13 mouse cellular contexts compared by ENCODE assay signal in the genomic region with DNA sequence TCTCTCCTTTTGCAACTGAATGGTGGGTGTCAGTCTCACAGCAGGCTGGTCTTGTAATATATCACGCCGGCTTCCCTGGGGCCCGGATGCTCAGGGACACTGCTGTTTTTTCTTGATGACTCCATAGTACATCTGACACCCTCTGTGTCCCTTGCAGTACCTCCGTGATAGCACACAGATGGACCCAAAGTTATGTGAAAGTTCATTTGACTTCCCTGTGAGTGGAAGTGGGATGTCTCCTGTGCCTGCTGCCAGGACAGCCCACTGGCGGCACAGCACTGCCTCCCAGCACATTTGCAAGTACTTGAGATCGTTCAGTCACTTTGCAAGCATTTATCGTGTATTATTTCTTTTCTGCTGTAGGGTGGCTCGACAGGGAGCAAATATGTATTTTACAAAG.
DNase-seq lines count a peak whose midpoint lies in the region; ATAC-seq and TF ChIP-seq lines count a peak whose summit lies in the region.
"Had no signal": no experiment of that assay in that cellular context is flagged by ENCODE, and none has a peak within 500 bp of the region (broad histone marks: within the 10 kb centered on the region; RNA-seq: fewer than 3 reads in every experiment).

No protein-coding gene starts in this region.

- 0 out of 2 replicates have a peak overlapping the region, but pooled peaks have one; percentile 26 for H3K9ac ChIP-seq in liver, postnatal 0 days (replicated peaks)
- no peak overlapping the region for H3K9ac ChIP-seq in liver, embryonic 12.5 days
- H3K9ac ChIP-seq in embryonic facial prominence, embryonic 13.5 days = peak overlapping the region; percentile 90
- H3K9ac ChIP-seq in neural tube, embryonic 12.5 days = no peak overlapping the region
- H3K9ac ChIP-seq: forebrain, postnatal 0 days had no signal

- no peaks in the 10 kb centered on the region for H3K9me3 ChIP-seq in liver, postnatal 0 days (ENCODE audit: low read length)
- H3K9me3 ChIP-seq in liver, embryonic 12.5 days (replicated peaks) = no peaks in the 10 kb centered on the region
- H3K9me3 ChIP-seq in embryonic facial prominence, embryonic 13.5 days = no peaks in the 10 kb centered on the region
- H3K9me3 ChIP-seq in neural tube, embryonic 12.5 days = no peaks in the 10 kb centered on the region

- no peak overlapping the region for H3K27ac ChIP-seq in liver, postnatal 0 days (ENCODE audit: low read depth)
- no peak overlapping the region for H3K27ac ChIP-seq in liver, embryonic 12.5 days
- H3K27ac ChIP-seq in embryonic facial prominence, embryonic 13.5 days = peak overlapping the region; percentile 95
- H3K27ac ChIP-seq in neural tube, embryonic 12.5 days = no peak overlapping the region

- H3K4me3 ChIP-seq in liver, postnatal 0 days (ENCODE audit: low read depth, low read length) = no peak overlapping the region
- no peak overlapping the region for H3K4me3 ChIP-seq in liver, embryonic 12.5 days
- peak overlapping the region; percentile 64 for H3K4me3 ChIP-seq in embryonic facial prominence, embryonic 13.5 days
- H3K4me3 ChIP-seq in neural tube, embryonic 12.5 days = no peak overlapping the region

- no peak for TF ChIP-seq CTCF in liver, postnatal 0 days (IDR thresholded peaks at IDR 0.05; ENCODE audit: low read depth)

- peak overlapping the region; percentile 30 for H3K4me2 ChIP-seq in liver, postnatal 0 days (ENCODE audit: low read depth, low read length)
- H3K4me2 ChIP-seq in liver, embryonic 12.5 days = no peak overlapping the region
- peak overlapping the region; percentile 68 for H3K4me2 ChIP-seq in embryonic facial prominence, embryonic 13.5 days
- H3K4me2 ChIP-seq in neural tube, embryonic 12.5 days (replicated peaks) = peak overlapping the region; percentile 50

- peaks cover 10% of the 10 kb centered on the region for H3K36me3 ChIP-seq in liver, postnatal 0 days (replicated peaks; ENCODE audit: insufficient read depth, low read length)
- H3K36me3 ChIP-seq in liver, embryonic 12.5 days = peaks cover 14% of the 10 kb centered on the region; the same call in 1 of the 2 replicates
- H3K36me3 ChIP-seq in embryonic facial prominence, embryonic 13.5 days = peaks cover 24% of the 10 kb centered on the region
- H3K36me3 ChIP-seq in neural tube, embryonic 12.5 days = peaks cover 13% of the 10 kb centered on the region

- DNase-seq in heart, adult 11 months = peak; percentile 91
- no peak for DNase-seq in heart, postnatal 36 days
- no peak for DNase-seq in liver, postnatal 0 days
- no peak for DNase-seq in yolk sac, embryonic 10.5 days (ENCODE audit: low spot score)
- DNase-seq: B cell, adult 2 months; cerebellum, adult 11-12 months; forebrain, postnatal 0 days; right cerebral cortex, postnatal 25 days; thymus, postnatal 36 days had no signal

- H3K4me1 ChIP-seq in liver, postnatal 0 days (ENCODE audit: insufficient read depth) = peaks cover 34% of the 10 kb centered on the region
- peaks cover 25% of the 10 kb centered on the region for H3K4me1 ChIP-seq in liver, embryonic 12.5 days
- peaks cover 75% of the 10 kb centered on the region for H3K4me1 ChIP-seq in embryonic facial prominence, embryonic 13.5 days
- peaks cover 38% of the 10 kb centered on the region for H3K4me1 ChIP-seq in neural tube, embryonic 12.5 days

- intact Hi-C loops in heart, postnatal 36 days (cut with DNase I) = loop anchor here (1.0 kb wide), 1 partner anchor 14 kb away; no protein-coding TSS in a partner anchor

- 72% methylated on average over 8 of the region's 8 CpGs for whole genome bisulfite sequencing in liver, postnatal 0 days (ENCODE audit: insufficient replicate concordance)
- WGBS in liver, embryonic 12.5 days (ENCODE audit: insufficient replicate concordance) = 66% methylated on average over 8 of the region's 8 CpGs
- WGBS in embryonic facial prominence, embryonic 13.5 days = 25% methylated on average over 8 of the region's 8 CpGs
- 30% methylated on average over 8 of the region's 8 CpGs for WGBS in neural tube, embryonic 12.5 days

- no peak for TF ChIP-seq EP300 in liver, postnatal 0 days (IDR thresholded peaks at IDR 0.05; ENCODE audit: low read depth)

- ATAC-seq in liver, postnatal 0 days = no peak
- no peak for ATAC-seq in liver, embryonic 12.5 days
- no peak for ATAC-seq in embryonic facial prominence, embryonic 13.5 days (ENCODE audit: insufficient number of reproducible peaks, insufficient read depth, low FRiP score, low TSS enrichment, low read depth)
- ATAC-seq in neural tube, embryonic 12.5 days (ENCODE audit: low FRiP score, low read depth) = peak; percentile 23; the same call in 1 of the 2 replicates
- no peak for ATAC-seq in megakaryocyte-erythroid progenitor cell, adult 5-6 weeks (replicated peaks; ENCODE audit: low FRiP score, low TSS enrichment, poor library complexity, severe bottlenecking)

- no peaks in the 10 kb centered on the region for H3K27me3 ChIP-seq in liver, postnatal 0 days (ENCODE audit: insufficient read depth, low read length)
- H3K27me3 ChIP-seq in liver, embryonic 12.5 days (replicated peaks) = no peaks in the 10 kb centered on the region
- H3K27me3 ChIP-seq in embryonic facial prominence, embryonic 13.5 days = no peaks in the 10 kb centered on the region
- H3K27me3 ChIP-seq in neural tube, embryonic 12.5 days (replicated peaks) = no peaks in the 10 kb centered on the region; the same call in 1 of the 2 replicates

Comparison
In these comparisons a context has a peak if more than half of its experiments do, and no peak if none do; other contexts are left out.
1. H3K9ac ChIP-seq: peak in liver, postnatal 0 days (single experiment) and embryonic facial prominence, embryonic 13.5 days (single experiment); none in liver, embryonic 12.5 days (single experiment) and neural tube, embryonic 12.5 days (single experiment).